Mouse (Mus musculus): ENCODE measurements around the gene Vav2.

The Vav2 gene

GRCm38 (mm10) chr2:27284441-27284840 lies 142.4 kb downstream of the Vav2 start:
- DNase-seq (ENCODE audit: extremely low spot score, low read depth, low spot score), result no peak

DNA sequence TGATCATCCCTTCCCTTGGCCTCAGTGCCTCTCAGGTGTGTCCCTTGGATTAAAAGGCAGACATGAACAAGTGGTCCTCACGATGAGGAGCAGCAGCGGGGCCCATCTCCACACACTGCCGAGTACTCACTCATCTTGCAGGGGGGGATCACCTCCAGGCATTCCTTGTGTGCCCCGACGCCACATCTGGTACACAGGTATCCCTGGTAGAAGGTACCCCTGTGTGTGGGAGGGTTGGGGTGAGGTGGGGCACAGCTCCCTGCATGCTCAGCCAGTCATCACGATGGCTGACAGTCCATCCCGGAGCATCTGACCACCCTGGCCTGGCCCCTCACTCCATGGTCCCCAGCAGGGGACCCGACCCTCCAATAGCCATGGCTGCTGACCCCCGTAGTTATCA lies 145.1 kb downstream of the Vav2 start:
- DNase-seq (ENCODE audit: extremely low spot score, low read depth, low spot score), result no peak

DNA sequence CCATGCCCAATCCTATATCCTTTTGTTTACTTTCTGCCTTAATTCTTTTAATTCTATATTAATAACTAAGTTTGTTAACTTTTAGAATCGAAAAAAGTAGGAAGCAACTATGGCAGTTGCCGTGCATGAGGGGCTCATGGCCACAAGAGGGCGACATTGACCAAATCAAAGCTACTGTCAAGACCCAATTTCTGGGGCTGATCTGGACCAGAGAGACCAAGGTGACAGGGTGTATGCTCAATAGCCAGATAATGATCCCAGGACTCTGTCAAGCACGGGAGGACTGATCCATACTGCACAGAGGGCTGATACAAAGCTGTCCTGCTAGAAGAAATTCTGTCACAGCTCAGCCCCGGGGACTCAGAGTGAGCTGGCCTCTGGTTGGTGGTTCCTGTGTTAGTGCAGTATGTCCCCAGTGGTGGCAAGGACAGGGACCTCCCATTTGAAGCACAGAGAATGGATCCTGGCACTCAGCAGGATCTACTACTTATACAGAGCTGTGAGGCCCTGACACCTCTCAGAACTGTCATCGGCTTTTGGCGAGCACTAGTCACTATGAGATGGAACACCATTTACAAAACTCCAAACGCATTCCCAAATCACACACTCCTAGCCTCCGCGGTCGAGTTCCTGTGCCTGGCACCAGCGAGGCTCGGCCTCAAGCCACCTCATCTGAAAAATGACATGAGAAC lies 145.8 kb downstream of the Vav2 start:
- peak; percentile 28 for DNase-seq (ENCODE audit: extremely low spot score, low read depth, low spot score)

GRCm38 (mm10) chr2:27278859-27279258 lies 148.0 kb downstream of the Vav2 start:
- no peak for DNase-seq (ENCODE audit: extremely low spot score, low read depth, low spot score)

GRCm38 (mm10) chr2:27268325-27268724 lies 158.5 kb downstream of the Vav2 start:
- no peak for DNase-seq (ENCODE audit: extremely low spot score, low read depth, low spot score)

DNA sequence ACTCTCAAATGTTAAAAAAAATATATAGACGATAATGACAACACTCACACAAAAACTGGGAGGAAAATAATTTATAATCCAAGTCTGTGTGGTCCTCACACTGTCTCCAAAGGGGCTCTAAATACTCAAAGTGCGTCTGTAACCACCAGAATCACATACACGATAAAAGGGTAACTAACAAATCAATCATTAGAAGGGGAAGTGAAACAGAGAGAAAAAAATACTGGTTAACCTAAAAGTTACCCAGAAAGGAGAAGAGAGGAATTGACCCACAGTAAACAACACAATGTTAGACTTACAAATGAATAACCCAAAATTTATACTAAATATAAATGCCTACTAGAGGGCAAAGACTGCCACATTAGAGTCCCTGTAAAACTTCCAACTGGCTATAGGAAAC lies 161.0 kb downstream of the Vav2 start:
- no peak for DNase-seq (ENCODE audit: extremely low spot score, low read depth, low spot score)

DNA sequence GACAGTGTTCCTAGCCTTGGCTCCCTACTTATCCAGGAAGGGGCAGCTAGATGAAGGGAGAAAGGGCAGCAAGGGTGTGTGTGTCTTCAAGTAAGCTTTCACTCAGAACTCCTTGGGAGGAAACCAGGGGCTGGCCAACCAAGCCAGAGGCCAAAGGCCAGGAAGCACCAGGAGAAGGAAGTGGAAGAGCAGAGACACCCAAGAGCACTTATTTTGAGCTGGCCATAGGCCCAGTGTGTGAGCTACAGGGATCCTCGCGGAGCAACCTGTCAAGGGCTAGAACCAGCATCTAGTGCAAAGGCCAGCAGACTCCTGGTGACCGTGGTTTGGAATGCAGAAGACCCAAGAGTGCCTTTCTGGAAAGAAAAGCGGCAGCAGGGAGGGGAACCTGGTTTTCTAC lies 163.8 kb downstream of the Vav2 start:
- DNase-seq (ENCODE audit: extremely low spot score, low read depth, low spot score), result no peak

- DNase-seq (ENCODE audit: extremely low spot score, low read depth, low spot score), result no peak
Measured at GRCm38 (mm10) chr2:27251434-27251833, 175.4 kb downstream of the Vav2 start.

DNA sequence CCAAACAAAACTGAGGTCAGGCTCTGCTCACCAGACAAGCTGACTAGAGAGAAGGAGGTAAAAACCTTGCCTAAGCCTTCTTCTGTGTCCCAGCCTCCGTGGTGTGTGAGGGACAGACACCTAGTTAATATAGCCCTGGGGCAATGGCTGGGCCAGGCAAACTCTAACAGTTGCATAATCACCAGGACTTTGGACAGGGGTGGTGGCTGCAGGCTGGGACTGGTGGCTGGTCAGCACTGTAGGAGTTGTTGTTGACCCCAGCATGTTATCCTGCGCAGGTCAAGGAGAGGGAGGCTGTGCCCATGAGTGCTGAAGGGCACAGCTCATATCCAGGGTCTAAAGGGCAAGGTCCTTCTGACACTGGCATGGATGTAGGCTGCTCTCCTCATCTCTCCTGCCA lies 178.6 kb downstream of the Vav2 start, which contains the start of gene Sardh:
Sardh (minus strand) TSS at position 127 of the 400 bp plus-strand sequence.
- no peak for DNase-seq (ENCODE audit: extremely low spot score, low read depth, low spot score)

DNA sequence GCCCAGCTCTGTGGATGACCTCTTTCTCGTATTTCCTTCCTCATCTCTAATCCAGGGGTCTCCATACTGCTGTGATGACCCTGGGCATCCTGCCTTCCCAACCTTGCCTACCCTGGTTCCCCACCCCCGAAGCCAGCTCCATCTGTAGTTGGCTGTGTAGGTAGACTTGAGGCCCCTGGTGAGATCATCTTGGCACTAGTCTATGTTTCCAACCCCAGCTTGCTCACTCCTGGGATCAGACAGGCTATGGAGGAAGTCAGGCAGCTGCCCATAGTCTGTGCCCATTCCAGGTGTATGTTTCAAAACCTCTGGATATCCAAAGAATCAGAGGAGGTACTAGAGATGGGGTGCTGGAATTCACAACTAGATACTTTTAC lies 179.4 kb downstream of the Vav2 start:
- DNase-seq (ENCODE audit: extremely low spot score, low read depth, low spot score), result no peak

GRCm38 (mm10) chr2:27246712-27247486 lies 179.9 kb downstream of the Vav2 start:
- DNase-seq (ENCODE audit: extremely low spot score, low read depth, low spot score), result no peak

GRCm38 (mm10) chr2:27245947-27246346 lies 180.9 kb downstream of the Vav2 start:
- no peak for DNase-seq (ENCODE audit: extremely low spot score, low read depth, low spot score)

DNA sequence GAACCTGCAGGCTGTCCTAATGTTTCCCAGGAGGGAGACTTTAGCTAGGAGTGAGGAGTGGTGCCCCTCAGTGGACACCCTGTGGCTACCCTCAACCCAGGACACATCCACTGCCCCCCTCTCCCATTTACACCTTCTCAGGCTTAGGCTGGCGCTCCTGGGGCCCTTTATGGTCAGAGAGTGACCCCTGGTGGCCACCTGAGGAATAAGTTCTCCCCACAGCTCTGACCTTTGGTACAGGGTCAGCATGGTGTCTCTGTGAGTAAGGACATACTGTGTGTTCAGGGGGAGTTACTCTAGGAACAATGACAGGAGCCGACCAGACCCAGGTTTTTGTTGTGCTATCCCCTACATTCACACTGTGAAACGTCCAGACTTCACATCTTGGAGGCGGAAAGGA lies 189.5 kb downstream of the Vav2 start:
- DNase-seq (ENCODE audit: extremely low spot score, low read depth, low spot score), result peak; percentile 46

DNA sequence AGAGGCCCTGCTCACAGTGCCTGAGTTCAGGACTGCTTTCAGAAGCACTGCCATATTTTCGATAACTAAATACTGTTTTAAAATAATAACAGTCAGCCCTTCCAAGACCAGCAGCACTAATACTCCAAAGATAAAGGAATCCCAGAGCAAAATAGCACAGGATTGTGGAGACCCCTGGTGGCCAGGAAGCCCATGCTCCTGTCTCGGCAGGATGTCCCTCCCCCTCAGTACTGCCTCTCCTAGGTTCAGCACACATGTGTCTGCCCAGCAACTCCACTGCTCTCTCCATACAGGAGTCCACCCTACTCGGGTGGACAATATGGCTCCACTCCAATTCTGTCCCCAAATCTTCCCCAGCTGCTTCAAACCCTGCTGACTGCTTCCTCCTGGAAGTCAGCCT lies 191.1 kb downstream of the Vav2 start:
- peak; percentile 41 for DNase-seq (ENCODE audit: extremely low spot score, low read depth, low spot score)

DNA sequence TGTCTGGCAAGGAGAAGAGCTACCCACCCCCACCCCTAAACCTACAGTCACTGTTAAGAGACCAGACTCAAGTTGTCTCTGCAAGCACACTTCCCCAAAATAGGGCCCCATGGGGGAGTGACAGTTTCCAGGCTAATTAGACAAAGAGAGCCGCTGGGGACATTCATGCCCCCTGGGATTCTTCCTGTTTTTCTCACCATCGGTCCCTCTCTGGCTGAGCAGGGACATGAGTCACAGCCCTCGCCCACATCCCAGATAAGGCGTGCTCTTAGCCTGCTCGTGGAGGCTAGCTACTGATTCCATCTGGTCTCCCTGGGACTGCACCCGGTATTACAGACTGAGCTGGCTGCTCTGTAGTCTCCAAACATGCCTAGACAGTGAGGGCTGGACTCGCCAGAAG lies 194.5 kb downstream of the Vav2 start:
- no peak for DNase-seq (ENCODE audit: extremely low spot score, low read depth, low spot score)

- DNase-seq (ENCODE audit: extremely low spot score, low read depth, low spot score), result no peak
Measured at GRCm38 (mm10) chr2:27229481-27230105, 197.2 kb downstream of the Vav2 start.

DNA sequence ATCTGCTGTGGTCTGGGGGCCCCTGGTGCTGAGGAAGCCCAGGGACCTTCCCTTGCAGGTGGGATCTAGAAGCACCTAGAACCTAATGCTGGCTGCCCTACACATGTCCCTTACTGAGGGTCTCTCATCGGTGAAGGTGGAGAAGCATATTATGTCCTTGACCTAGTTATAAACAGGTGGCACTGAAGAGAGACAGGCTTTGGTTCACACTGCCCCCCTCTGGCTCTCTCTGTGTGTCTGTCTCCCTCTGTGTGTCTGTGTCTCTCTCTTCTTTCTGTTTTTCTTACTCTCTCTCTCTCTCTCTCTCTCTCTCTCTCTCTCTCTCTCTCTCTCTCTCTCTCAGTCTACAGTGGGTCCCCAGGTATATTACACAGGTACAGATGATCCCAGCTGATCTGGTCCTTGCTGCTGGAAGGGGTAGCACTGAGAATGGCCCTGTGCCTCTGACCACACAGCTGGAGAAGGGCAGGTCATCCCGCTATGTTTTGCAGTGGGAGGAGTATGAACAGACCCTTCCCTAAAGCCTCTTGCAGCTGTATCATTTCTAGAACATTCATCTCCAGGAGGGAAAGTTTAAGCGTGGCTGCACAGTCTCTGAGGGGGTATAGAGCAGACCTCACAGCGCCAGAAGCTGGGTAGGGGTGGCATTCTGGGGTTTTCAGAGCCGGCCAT lies 197.9 kb downstream of the Vav2 start:
- DNase-seq (ENCODE audit: extremely low spot score, low read depth, low spot score), result no peak

DNA sequence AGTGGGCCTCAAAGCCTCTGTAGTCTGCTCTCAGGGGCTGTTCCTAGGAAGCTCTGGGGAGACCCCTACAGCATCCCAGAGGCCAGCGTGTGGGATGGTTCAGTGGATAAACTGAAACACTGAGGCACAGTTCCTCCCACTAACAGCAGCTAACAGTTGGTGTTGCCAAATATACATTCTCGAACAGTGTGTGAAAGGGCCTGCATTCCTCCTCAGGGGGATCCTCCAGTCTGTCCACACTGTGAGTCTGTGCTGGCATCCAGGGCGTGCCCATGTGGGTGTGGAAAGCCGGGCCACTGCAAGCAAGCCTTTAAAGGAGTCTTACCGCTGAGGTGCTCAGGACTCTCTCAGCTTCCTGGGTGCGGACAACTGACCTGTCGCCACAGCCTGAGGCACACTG lies 200.3 kb downstream of the Vav2 start:
- no peak for DNase-seq (ENCODE audit: extremely low spot score, low read depth, low spot score)

GRCm38 (mm10) chr2:27223012-27223421 lies 203.8 kb downstream of the Vav2 start:
- DNase-seq (ENCODE audit: extremely low spot score, low read depth, low spot score), result no peak

GRCm38 (mm10) chr2:27218569-27218968 lies 208.3 kb downstream of the Vav2 start:
- DNase-seq (ENCODE audit: extremely low spot score, low read depth, low spot score), result no peak

GRCm38 (mm10) chr2:27218121-27218544 lies 208.7 kb downstream of the Vav2 start:
- DNase-seq (ENCODE audit: extremely low spot score, low read depth, low spot score), result no peak

Data from hindlimb bud, embryonic 11.5 days (tissue).